In the genomic region with DNA sequence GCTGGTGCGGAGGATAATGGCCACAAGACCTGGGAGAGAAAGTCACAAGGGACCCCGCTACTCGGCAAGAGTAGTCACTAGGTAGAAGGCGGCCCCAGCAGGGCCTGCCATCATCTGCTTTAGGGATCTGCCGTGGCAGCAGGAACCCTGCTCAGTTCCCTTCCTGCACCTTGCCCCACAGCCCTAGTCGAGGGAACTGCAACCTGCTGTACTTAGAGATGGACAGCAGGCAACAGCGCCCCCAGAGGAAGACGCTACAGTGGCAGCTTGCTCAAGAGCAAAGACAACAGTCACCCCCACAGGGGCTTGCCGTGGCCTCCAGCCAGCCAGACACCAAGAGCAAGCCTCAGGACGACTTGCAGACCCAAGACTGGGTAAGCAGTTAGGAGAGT, we compare ENCODE assay signal across 1 mouse cellular context.
A peak's percentile ranks its signal among the peaks of the same experiment; 100 is the strongest.
TF ChIP-seq lines count a peak whose summit lies in the region.

No protein-coding gene starts in this region.

TF ChIP-seq in MEL, 35 proteins besides CTCF, POLR2A, EP300 and RAD21 (continued from another document):
- TF ChIP-seq ZNF384 (IDR thresholded peaks at IDR 0.05; ENCODE audit: low read depth, low read length), result 0 out of 2 replicates have a peak, but pooled peaks have one; percentile 57
- peak; percentile 82 for TF ChIP-seq MXI1 (IDR thresholded peaks at IDR 0.05; ENCODE audit: low read depth, low read length)
- TF ChIP-seq KAT2A (conservative IDR thresholded peaks at IDR 0.05; ENCODE audit: low read depth, low read length), result no peak; the same call in 1 of the 2 replicates
- TF ChIP-seq MAX (IDR thresholded peaks at IDR 0.05; ENCODE audit: low read length), result peak; percentile 79
- no peak for TF ChIP-seq MAFK (IDR thresholded peaks at IDR 0.05; ENCODE audit: borderline replicate concordance, low read depth, low read length)
- no peak for TF ChIP-seq USF2 (IDR thresholded peaks at IDR 0.05; ENCODE audit: borderline replicate concordance in 1 of 2, insufficient read depth in 1 of 2, low read depth in 1 of 2, low read length in 2 of 2)
- no peak for TF ChIP-seq ZKSCAN1 (IDR thresholded peaks at IDR 0.05; ENCODE audit: low read depth, low read length)
- no peak for TF ChIP-seq GATA1 (IDR thresholded peaks at IDR 0.05; ENCODE audit: low read depth, low read length)
